Mouse (Mus musculus): Measurements from ENCODE around the gene Fbxw26.

DNA sequence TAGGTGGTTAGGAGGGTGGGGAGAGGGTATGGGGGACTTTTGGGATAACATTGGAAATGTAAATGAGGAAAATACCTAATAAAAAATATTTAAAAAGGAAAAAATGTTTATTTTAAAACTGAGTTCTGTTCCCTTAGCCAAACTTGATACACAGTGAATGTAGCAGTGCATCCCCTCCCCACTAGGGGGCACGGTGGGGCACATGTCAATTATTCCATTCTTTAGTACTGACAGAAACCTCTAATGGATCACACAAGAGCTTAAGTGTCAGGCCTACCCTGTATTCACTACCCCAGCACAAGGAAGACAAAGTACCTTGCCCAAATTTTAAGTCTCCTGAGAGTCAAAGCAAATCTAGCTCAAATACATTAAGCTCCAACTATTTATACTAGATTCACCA lies 60.6 kb downstream of the Fbxw26 start:
- peak; percentile 55; the same call in 1 of the 2 replicates for TF ChIP-seq CTCF (IDR thresholded peaks at IDR 0.05; ENCODE audit: borderline replicate concordance, insufficient read depth, low read depth, low read length)
- no peak for TF ChIP-seq POLR2A (IDR thresholded peaks at IDR 0.05; ENCODE audit: borderline replicate concordance, insufficient read depth, low read length)

All from cerebellum, adult 2 months (tissue).